Mouse (Mus musculus) CD8-positive naive resting alpha-beta T cell, adult 2 months (primary cell): Measurements from ENCODE around the gene Notum.

Source experiments
- DNase-seq, 2 experiments: peaks; one replicate each; pipeline ENCODE4 v3.0.0; 2022; ENCODE audit warnings: low read depth in 2 of 2, low spot score in 2 of 2

Notum gene

DNA sequence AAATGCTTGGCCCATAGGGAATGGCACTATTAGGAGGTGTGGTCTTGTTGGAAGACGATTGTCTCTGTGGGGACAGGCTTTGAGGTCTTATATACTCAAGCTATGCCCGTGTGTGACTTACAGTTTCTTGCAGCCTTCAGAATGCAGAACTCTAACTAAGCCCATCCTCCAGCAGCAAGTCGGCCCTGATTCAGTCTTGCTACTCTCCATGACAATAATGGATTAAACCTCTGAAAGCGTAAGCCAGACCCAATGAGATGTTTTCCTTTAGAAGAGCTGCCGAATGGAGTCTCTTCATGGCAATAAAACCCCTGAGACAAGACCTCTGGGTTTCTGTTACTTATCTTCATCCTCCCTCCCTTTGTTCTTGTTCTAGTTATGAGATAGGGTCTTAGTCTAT lies 26.2 kb downstream of the Notum start:
- no peak for DNase-seq

DNA sequence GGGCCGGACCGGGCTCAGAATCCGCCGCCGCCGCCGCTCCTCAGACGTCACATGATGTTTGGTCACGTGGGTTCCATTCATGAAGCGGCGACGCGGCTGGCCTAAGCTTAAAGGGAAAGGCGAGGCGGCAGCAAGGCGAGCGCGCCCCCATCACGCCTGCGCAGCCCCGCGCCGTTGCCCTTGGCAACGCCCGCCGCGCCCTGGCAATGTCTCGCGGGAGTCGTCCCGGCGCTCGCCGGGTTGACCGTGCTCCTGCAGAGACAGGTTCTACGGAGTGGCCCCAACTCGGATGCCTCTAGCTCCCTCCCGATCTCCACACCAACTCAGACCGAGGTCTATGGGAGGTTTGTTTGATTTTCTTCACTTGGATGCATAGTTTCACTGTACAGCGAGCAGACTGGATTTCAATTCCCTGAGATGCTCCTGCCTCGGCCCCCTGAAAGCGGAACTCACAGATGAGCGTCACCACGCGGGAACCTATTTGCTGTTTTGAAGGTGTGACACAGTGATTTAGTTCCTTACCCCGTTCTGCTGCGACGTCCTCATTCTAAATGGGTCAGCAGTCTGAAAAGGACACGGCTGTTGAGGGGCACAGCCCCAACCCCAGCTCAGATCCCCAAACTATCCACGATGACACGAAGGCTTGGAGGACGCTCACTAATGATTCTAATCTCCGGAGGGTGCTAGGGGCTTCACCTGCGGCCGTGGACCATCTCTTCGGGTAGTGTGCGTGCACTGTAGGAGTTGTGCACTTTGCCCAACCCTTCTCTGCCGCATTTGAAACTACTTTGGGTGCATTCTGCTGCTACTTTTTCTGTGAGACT lies 27.2 kb downstream of the Notum start, which contains the start of gene Mafg:
Gene Mafg (minus strand): TSS at position 81 of the 824 bp plus-strand sequence.
- DNase-seq: peak; percentile 76 to 78

DNA sequence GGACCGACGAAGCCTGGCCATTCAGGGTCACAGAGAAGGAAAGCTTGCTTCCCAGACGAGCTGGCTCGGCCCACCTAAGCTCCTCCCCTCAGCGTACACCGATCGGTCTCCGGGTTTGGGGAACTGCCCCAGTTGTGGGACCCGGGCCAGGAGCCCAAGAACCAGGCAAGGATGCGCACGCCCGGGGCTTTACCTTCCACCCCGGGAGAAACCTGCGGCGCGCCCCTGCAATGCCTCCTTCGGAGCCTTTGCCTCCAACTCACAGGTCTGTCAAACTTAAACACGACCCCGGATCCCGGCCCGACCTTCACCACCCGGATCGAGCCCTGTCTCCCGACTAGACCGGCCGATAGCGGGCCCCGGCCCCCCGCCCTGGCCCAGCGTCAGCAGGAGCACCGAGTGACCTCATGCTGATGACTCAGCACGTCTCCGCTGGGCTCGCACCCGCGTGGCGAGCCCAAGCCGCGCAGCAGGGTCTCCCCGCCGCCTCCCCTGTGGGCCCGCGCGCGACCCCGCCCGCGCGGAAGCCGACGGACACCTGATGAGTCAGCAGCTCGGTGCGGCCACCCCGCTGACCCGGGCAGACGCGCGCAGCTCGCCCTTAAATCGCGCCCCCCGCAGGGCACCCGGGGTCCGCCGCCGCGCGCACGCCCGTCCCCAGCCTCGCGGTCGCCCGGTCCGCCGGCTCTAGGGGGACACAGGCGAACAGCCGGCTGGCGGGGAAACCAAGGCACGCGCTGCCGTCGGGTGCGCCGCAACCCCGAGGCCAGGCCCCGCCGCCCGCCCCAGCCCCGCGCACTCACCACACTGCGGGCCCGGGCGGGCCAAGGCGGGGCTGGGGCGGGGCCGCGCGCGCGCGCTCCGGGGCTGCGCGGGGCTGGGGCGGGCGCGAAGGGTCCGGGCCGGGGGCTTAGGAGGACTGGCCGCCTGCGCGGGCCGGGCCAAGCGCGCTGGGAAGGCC lies 28.1 kb downstream of the Notum start:
- DNase-seq: no peak

DNA sequence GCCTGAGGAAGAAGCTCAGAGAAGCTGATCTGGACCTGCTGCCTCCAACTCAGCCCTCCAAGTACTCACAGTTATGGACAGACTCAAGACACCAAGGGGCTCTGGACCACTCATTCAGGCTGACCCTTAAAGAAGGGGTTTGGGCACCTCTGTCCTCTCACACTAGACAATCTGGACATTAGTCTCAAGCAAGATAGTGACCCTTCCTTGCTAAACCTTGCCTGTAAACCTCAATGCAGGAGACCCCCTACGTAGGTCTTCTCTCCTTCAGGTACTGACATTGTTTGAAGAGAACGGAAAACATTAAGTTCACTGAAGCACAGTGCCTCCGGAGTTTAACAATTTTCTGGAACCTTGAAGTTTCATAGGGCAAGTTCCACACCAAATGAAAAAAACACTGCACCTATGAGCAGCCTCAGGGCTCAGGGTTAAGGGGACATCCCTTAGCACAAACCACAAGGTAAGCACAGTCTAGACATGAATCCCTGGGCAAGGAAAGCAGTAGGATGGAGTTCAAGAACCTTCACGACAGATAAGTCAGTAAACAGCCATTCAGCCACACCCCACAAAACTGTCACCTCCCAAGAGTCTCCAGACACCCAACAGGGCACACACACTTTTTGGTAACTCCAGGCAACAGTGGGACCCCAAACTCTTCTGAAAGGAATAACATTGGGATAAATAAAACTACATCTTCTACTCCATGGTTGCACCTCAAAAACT lies 29.1 kb downstream of the Notum start:
- no peak for DNase-seq

DNA sequence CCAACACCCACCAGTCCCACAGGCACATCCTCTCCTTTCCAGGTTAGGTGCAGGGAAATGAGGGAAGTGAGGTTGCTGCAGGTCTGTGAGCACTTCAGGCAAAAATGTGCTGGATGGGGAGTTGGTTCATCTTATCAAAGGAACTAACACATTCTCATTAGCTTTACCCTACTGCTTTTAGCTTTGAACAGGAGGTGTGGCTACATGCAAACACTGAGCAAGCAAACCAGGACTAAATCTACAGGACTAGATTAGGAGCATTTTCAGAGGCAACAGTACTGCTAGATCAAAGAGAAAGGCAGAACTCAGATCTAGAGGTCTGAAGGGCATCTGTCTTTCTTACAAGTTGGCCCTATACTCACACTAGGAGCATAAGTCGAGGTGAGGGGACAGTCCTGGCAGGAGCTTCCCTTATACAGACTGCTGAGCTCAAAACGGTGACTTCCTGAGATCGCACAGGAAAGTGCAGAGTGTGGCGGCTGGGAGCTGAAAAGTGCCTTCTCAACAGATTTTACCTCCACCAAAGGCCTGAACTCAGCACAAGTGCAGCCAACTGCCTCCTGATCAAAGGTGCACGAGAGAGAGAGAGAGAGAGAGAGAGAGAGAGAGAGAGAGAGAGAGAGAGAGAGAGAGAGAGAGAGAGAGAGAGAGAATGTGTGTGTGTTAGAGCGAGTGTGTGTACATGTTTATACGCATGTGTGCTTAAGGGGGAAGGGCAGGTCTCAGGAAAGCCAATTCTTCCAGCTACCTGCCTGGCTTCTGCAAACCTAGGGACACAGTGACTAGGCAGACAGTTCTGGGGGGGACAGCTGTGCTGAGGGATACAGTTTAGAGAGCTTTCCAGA lies 29.9 kb downstream of the Notum start:
- DNase-seq: no peak

DNA sequence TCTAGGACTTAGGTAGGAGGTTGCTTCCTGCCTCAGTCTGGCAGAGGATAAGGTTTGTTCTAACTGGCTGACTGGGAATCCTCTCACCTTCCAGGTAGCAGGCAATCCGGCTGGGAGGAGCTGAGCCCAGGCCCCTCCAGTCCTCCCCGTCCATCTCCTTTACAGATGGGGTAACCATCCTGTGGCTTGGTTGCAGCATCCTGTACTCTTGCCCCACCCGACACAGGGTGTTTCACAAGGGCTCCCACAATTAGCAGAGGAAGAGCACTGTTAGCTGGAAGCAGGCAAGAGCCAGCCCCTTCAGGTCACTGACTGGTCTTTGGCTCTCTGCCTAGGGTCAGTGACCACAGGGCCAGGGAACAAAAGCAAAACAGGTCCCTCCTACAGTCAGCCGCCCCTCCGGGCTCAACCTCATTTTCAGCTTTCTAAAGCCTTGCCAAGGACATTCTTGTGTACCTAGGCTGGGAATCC lies 30.5 kb downstream of the Notum start:
- no peak for DNase-seq

DNA sequence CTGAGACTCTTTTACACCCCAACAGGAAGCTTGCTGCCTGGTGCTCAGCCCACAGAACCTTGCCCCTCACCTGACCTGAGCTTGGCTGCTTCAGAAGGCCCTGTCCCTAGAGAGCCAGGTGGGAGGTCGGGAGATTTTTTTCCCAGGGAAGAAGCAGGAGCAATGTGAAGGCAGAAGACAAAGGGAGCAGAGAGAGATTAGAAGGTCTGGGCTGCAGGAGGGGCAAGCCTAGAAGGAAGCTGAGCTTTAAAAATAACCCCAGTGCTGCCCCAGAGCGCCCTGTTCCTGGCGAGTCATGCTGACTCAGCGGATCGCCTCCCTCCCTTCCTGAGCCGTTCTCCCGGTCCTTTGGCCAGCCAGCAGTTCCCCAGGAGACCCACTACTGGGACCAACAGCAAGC lies 31.1 kb downstream of the Notum start:
- no peak for DNase-seq

DNA sequence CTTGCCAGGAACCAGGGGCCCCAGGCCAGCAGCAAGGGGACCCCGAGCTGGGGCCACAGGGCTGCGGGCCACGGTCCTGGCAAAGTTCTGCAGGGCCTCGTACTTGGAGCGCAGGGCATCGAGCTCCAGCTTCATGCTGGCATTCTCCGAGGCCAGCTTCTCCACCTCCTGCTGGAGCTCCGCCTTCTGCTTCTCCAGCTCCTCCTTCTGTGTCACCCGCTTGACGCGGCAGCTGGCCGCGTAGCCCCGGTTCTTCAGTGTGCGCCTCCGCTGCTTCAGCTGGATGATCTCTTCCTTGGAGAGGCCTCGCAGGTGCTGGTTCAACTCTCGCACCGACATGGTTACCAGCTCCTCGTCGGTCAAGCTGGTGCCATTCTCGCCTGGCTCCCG lies 31.6 kb downstream of the Notum start:
- DNase-seq: peak in 1 of 2 experiments; percentile 42

DNA sequence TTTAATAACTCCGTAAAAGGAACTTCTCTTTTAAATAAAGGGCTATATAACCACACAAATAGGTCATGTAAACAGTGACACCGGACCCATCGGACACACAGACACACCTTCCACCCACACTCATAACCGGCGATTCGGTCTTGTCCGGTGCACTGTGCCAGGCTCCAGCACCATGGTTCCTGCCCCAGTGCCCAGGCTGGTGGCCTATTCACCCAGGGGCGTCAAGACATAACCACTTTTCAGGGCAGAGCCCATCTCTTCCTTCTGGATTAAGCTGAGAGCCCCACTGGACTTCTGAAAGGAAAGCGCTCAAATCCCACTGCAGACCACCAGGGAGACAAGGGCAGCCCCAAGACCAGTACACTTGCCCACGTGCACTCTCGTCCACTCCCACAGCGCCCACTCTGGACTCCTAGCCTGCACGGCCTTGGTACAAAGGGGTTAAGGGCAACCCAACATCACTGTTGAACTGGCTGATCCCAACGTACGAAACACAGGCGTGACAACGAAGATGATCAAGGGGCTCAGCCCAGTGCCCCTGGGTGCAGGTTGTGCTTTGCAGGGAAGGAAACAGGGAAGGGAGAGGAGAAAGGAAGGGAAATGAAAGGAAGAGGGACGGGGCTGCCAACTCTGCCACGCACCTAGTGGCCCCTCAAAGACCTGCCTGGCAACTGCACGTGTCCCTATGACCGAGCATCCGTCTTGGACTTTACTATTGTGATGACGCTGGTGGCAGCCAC lies 32.2 kb downstream of the Notum start:
- DNase-seq: no peak

DNA sequence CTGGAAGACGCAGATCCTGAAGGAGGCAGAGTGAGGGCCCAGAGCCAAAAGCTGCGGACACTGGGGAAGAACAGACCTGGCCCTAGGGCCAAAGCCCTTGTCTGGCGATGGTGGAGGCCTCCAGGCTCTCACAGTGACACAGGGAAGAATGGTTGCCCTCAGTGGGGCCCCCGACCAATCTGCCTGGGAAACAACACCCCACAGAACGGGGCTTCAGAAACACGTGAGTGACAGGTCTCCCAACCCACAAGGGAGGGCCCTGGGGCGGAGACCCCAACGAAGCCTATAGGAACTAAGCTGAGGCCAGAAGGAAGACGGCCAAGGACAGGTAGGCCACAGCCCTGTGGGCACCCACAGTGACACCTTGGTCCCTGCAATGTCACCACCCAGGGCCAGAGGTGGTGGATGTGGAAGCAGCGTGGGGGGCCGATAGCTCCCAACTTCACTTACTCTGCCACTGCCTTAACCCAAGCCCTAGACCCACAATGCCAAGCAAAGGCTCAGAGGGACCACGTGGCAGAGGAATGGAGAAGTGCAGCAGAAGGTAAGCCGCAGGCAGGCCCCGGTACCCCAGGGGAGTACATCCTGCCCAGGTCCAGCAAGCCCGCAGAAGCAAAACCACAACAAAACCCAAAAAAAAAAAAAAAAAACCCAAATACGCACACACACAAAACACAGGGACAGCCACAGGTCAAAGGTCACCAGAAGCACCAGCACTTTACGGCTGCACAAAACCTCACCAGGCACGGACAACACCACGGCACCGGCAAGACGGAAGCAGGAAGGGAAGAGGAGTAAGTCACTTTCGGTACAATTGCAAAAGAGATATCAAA lies 33.3 kb downstream of the Notum start:
- DNase-seq: peak; percentile 56 to 60

DNA sequence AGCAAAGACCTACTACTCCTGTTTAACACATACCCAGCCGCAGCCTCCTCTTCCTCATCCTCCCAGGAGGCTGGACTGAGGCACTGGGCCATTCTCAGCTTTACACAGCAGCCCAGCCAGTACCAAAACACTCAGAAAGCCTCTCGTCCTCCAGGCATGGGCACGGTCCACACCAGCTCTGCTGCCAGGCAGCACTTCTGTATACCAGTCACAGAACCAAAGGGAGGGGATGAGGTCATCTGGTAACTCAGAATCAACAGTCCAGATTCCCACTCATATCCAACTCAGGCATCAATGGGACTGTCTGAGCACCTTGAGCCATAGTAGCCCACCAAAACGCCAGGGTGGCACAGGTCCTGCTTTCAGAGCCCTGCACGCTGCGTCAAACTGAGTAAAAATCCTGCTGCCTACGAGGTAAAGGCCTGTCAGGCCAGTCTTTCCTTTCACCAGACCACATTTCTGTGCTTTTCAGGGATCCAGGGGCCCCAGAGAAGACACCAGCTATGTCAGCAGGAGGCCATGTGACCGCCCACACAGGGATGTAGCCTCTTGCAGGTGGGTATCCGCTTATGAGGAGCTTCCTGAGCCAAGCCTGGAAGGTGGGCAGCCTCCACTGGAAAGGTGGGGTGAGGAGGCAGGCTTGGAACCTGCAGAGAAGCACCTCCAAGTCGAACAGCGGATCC lies 34.0 kb downstream of the Notum start:
- no peak for DNase-seq

DNA sequence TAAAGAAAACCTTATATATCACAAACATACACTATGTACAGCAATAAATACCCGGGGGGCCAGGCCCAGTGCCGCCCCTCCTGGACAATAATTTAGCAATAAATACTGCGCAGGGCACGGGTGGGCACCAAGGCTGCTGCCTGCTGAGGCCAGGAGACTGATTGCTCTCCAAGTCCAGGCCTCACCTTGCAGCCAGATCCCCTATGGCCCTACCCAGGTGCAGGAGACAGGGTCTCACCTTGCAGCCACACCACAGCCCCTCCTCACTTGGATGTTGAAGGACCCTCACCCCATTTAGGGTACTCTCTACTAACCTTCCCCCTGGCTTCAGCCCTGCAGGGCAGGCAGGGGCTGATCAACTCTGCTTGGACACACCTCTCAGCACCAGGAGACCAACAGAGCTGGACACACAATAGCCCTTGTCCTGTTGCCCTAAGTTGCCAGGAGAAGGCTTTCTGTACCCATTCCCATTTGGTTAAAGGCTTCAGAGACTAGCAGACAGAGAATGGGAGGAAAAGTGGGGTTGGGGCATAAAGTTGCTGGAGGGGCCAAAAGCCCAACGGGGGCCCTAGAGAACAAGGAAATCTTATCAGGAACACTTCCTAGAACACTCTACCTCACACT lies 35.7 kb downstream of the Notum start, which contains the start of gene Sirt7:
Gene Sirt7 (minus strand): TSS at position 89 of the 624 bp plus-strand sequence.
- no peak for DNase-seq

DNA sequence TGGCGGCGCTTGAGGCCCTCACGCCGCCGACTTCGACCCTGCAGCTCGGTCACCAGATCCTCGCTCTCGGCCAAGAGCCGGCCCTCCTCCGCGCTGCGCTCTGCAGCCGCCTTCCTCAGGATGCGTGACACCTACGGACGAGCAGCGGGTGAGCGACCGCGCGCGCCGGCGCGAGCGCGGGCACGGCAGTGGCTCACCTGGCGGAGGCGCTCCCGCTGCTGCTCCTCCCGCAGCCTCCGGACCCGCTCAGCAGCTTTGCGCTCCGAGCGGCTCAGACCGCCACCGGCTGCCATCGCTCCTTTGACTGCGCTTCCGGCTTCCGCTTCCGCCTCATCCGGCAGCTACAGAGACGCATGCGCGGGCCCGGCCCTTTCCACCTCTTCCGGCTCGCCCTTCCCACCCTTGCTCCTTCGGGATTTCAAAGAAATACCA lies 36.3 kb downstream of the Notum start:
- DNase-seq: peak; percentile 73 to 75

DNA sequence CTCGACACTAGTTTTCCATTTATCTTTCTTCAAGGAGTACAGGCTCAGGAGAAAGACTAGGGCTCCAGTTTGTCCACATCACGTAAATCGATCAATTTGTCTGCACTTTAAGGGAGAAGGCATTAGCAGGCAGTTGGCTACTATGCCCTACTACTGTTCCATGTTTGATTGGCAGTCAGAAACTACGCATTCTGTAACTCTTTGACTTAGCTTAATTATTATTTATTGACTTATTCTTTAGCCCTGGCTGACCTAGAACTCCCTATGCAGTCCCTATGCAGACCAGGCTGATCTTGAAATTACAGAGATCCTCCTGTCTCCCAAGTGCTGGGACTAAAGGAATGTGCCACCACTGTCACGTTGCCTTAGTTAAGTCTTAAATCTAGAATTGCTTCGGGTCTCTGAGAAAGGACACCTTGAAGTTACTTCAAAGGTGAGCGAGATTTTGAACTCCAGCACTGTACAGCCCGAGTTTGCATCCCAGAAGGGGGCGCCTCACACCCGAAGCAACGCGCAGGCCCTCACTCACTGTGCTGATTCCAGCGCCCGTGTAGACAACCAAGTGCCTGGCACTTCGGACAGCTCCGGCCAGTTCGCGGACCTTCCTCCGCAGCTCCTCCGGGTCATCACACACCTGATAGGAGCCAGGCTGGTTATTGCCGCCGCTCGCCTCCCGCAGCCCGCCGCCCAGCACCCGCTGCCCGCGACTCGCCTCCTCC lies 36.9 kb downstream of the Notum start:
- peak; percentile 69 to 77 for DNase-seq

DNA sequence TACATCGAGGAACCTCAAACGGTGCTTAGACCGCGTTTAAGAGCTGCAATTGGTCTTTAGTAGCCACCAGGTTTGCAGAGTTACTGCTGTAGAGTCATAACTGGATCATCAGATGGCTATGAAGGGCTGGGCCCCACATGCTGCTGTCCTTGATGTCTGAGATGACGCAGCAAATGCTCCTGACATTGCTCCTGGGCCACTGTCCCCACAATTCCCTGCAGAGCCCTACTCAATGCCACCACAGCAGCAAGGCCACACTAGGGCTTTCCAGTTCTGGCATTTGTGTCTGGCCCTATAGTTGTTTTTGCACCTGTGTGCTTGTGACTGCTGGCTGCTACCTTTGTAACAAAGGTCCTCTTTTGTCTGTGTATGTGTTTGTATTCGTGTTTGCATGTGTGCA lies 38.2 kb downstream of the Notum start:
- DNase-seq: no peak

DNA sequence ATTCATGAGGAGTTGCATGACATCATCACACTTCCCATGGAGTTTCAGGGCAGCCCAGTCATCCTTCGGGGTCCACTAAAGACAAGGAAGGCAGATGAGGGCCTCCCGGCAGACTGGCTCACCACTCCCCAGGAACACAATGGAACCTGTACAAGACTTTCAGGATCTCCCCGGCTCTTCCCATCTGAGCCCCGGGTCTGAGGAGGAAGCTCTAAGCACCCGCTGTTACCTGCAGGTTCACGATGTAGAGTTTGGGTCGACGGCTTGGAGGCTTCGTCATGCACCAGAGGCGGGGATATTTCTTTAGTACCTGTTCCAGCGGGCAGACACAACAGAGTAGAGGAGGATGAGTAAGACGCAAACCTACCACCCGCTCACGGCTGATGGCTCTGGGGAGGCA lies 40.8 kb downstream of the Notum start:
- DNase-seq: no peak
